Mouse (Mus musculus) intestine, embryonic 14.5 days (tissue): ENCODE results near the gene Polr1e. TPM values are rescaled to one million over a fixed set of nuclear protein-coding genes. Genes with fewer than 3 reads are reported as not detected.
A peak's percentile ranks its signal among the peaks of the same experiment; 100 is the strongest.
"Not testable (repeated sequence)": the region's sequence is repeated elsewhere in the genome, so short reads cannot be mapped to it uniquely, and the experiment has no call there.

ENCODE experiments used
- ATAC-seq: fragments of 200-750 bp; cut with Nextera tagmentation; replicated peaks from 2 replicates; pipeline ENCODE4 v1.8.0; 2017; ENCODE audit warnings: low read depth, moderate number of reproducible peaks, moderate TSS enrichment, moderate library complexity; ENCODE audit not compliant: low FRiP score, low TSS enrichment
- DNase-seq: peaks from one replicate; pipeline ENCODE4 v3.0.0-alpha.2; 2018; ENCODE audit warnings: low spot score
- H3K27ac ChIP-seq: fragments of 300-500 bp; sonication (generic); 2 replicates; pipeline ENCODE4 v1.5.1; 2014; ENCODE audit warnings: low read depth, mild to moderate bottlenecking, control low read depth
- H3K27me3 ChIP-seq: fragments of 300-500 bp; sonication (generic); replicated peaks from 2 replicates; pipeline ENCODE4 v1.6.1; 2014; ENCODE audit warnings: low read length, control low read depth; ENCODE audit not compliant: control insufficient read depth, insufficient read depth
- H3K36me3 ChIP-seq: fragments of 300-500 bp; sonication (generic); 2 replicates; pipeline ENCODE4 v1.6.1; 2014; ENCODE audit warnings: low read length, control low read depth; ENCODE audit not compliant: control insufficient read depth, insufficient read depth
- H3K4me1 ChIP-seq: fragments of 300-500 bp; sonication (generic); replicated peaks from 2 replicates; pipeline ENCODE4 v1.6.1; 2014; ENCODE audit warnings: low read length, control low read depth, mixed read lengths; ENCODE audit not compliant: control insufficient read depth, insufficient read depth
- H3K4me2 ChIP-seq: fragments of 300-500 bp; sonication (generic); 2 replicates; pipeline ENCODE4 v1.6.1; 2014; ENCODE audit warnings: low read length
- H3K4me3 ChIP-seq: fragments of 300-500 bp; sonication (generic); 2 replicates; pipeline ENCODE4 v1.5.1; 2014; ENCODE audit warnings: low read depth, low read length, control low read depth, mixed read lengths
- H3K9ac ChIP-seq: fragments of 300-500 bp; sonication (generic); 2 replicates; pipeline ENCODE4 v1.6.1; 2014; ENCODE audit warnings: mild to moderate bottlenecking, low read length
- H3K9me3 ChIP-seq: fragments of 300-500 bp; sonication (generic); 2 replicates; pipeline ENCODE4 v1.6.1; 2016; ENCODE audit warnings: low read length, control low read depth; ENCODE audit not compliant: control insufficient read depth
- WGBS: fragments of 180-500 bp; shearing (Covaris S2); extraction: QIAGEN DNeasy Blood & Tissue Kit; methylation state at CpG from one replicate; pipeline ENCODE4 v1.1.7; 2014; 5-methylcytosine and 5-hydroxymethylcytosine counted together
- polyA plus RNA-seq: library from polyadenylated mRNA; unstranded; fragments of >200 nt; fragmentation: Nextera tagmentation; extraction: Ambion mirVana; gene quantifications from 2 replicates; pipeline ENCODE4 v1.2.1, GENCODE M21; 2014

Polr1e gene
- polyA plus RNA-seq, 1 experiment from 2014 or later = 44.8 TPM

DNA sequence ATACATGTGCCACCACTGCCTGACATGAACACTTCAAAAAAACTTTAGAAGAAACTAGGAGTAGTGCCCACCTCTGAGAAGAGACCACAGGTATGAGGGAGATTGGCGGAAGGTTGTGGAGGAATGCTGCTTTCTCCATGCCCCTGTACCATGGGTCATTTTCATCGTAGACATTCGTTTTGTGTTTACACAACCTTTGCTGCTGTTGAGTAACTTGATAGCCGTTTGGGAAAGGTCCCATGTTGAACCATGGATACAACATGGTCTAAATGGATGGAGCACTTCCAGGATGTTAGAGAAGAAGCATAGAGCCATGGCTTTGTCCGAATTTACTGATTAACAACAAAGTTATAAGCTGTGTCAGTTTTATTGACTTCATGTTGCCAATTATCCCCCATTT lies 40.2 kb upstream of the Polr1e start:
- no peak overlapping the region for H3K4me3 ChIP-seq
- H3K36me3 ChIP-seq = no peaks in the 10 kb centered on the region
- no peak overlapping the region for H3K4me2 ChIP-seq
- no peak for ATAC-seq
- H3K9me3 ChIP-seq = no peaks in the 10 kb centered on the region
- peaks cover 7% of the 10 kb centered on the region for H3K4me1 ChIP-seq
- 63% methylated on average over 5 of the region's 5 CpGs for WGBS
- H3K27ac ChIP-seq = no peak overlapping the region
- no peak for DNase-seq
- no peak overlapping the region for H3K9ac ChIP-seq
- no peaks in the 10 kb centered on the region for H3K27me3 ChIP-seq

GRCm38 (mm10) chr4:44979794-44980338 lies 38.5 kb upstream of the Polr1e start:
- Histone ChIP-seq H3K4me2 (no peak overlapping the region), H3K4me3 (no peak overlapping the region), H3K9ac (no peak overlapping the region), H3K36me3 (0 out of 2 replicates have a peak, but pooled peaks cover 10% of the 10 kb centered on the region), H3K27me3 (no peaks in the 10 kb centered on the region), H3K4me1 (peaks cover 9% of the 10 kb centered on the region), H3K9me3 (no peaks in the 10 kb centered on the region), H3K27ac (no peak overlapping the region)
- 59% methylated on average over 7 of the region's 7 CpGs for WGBS
- DNase-seq (no peak), ATAC-seq (no peak)

DNA sequence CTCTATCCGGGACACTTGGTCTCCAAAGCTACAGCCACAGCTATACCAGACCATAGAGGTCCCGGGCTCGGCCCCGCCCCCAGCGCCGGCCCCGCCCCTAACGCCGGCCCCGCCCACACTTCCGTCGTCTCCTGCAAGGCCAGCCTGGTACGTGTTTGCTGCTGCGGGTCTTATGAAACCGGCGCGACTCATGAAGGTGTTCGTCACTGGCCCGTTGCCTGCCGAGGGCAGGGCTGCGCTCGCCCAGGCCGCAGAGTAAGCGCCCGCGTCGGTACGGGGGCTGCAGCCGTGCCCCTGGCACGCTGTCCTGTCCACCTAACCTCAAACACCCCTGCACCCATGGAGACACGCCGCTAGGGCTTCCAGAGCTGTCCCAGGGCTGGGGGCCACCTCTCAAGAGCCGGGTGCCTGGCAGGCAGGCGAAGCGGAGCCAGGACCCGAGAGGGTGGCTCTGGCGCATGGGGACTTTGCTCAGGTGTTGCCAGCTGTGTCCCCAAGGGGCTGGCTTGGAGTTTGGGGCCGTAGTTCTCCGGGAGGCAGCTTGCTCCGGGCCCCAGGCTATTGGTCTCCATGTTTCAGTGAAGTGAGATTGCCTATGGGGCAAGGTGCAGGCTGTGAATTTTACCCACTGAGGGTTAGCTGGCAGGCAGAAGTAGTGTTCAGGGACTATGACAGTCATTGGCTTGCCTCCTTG lies 37.0 kb upstream of the Polr1e start, which contains the start of gene Grhpr:
Gene Grhpr (plus strand): TSS at position 116 of the 694 bp plus-strand sequence.
- H3K4me2 ChIP-seq = peak within 1 kb of the TSS; percentile 90
- DNase-seq (peak; percentile 98), ATAC-seq (peak; percentile 92)
- 0 out of 2 replicates have a peak, but pooled peaks cover 11% of the 10 kb centered on the region for H3K36me3 ChIP-seq
- peak within 1 kb of the TSS; percentile 77 for H3K4me3 ChIP-seq
- H3K27me3 ChIP-seq = no peaks in the 10 kb centered on the region
- WGBS = 1% methylated on average over 40 of the region's 40 CpGs
- H3K9ac ChIP-seq = peak within 1 kb of the TSS; percentile 78
- H3K4me1 ChIP-seq = peaks cover 9% of the 10 kb centered on the region
- no peaks in the 10 kb centered on the region for H3K9me3 ChIP-seq
- H3K27ac ChIP-seq = peak within 1 kb of the TSS; percentile 72

DNA sequence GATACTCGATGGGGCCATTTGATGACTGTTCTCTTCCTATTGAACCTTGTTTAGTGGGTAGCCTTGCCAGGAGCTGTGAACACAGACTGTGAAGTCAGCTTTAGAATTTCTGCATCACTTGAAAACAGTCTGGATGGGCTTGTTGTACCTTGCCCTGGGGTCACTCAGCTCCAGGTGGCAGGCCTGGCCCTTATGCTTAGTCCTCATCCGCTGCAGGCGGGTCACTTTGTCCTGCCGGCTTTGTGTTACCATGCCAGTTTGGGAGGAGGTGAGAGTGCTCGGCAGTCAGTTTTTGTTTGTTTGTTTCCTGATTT lies 36.5 kb upstream of the Polr1e start:
- H3K27me3 ChIP-seq = no peaks in the 10 kb centered on the region
- H3K4me1 ChIP-seq = peaks cover 9% of the 10 kb centered on the region
- peak overlapping the region; percentile 78 for H3K9ac ChIP-seq
- H3K4me3 ChIP-seq = peak overlapping the region; percentile 77
- 39% methylated on average over 5 of the region's 5 CpGs for WGBS
- ATAC-seq (no peak), DNase-seq (no peak)
- H3K4me2 ChIP-seq = peak overlapping the region; percentile 90
- H3K9me3 ChIP-seq = no peaks in the 10 kb centered on the region
- H3K27ac ChIP-seq = no peak overlapping the region
- 0 out of 2 replicates have a peak, but pooled peaks cover 11% of the 10 kb centered on the region for H3K36me3 ChIP-seq

DNA sequence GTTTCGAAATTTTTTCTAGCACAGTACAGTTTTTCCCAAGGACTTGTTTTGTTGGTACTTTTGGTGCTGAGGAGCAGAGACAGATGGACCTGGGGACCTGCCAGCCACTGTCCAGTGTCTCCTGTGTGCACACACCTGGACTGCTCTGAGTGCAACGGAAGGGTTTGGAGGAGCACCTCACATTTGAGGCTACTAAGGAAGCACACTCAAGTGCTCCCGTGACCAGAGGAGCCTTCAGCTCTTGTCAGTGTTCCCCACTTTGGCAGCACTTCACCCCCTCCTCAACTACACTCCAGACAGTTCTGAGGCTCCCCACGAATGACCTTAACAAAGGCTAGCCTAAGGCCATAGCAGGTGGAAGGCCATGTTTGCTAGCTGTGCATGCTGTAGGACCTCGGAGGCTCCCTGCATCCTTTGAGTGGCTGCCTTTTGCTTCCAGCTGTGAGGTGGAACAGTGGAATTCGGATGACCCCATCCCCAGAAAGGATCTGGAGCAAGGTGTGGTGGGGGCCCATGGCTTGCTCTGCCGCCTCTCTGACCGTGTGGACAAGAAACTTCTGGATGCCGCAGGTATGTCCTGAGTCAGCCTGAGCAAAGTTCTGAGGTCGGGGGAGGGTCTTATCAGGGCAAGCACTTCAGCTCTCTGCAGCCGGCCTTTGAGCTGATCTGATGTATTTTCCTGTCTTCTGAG lies 35.8 kb upstream of the Polr1e start:
- ATAC-seq (no peak), DNase-seq (no peak)
- Histone ChIP-seq H3K27me3 (no peaks in the 10 kb centered on the region), H3K9ac (no peak overlapping the region), H3K4me3 (no peak overlapping the region), H3K4me2 (peak overlapping the region; percentile 90), H3K36me3 (peaks cover 16% of the 10 kb centered on the region), H3K27ac (no peak overlapping the region), H3K9me3 (no peaks in the 10 kb centered on the region), H3K4me1 (peaks cover 9% of the 10 kb centered on the region)
- 65% methylated on average over 11 of the region's 11 CpGs for WGBS

DNA sequence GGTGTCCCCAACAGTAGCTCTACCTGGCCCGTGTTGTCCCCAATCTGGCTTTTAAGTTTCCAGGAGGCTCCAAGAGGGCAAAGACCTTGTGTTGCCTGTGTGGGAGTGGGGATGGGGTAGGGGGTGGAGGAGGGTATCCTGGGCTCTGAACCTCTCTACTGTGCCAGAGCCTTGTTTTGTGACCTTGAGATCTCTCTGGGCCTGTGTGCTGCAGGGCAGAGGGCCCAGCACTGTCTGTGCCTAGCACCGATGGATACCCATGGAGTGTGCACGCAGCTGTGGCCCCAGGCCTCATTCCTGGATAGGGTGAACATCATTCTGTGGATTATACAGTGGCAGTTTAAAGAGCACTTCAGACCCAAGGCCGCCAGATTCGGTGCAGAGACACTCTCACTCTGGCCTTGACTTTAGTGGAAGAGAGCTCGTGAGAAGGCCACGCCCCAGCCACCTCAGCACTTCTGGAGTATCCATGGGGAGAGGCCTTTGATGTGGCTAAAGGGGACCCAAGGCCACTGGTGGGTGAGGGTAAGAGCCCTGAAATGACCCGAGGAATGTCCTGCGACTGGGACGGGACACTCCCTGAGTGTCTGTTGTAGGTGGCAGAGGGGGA lies 35.1 kb upstream of the Polr1e start:
- no peak overlapping the region for H3K9ac ChIP-seq
- ATAC-seq (no peak), DNase-seq (no peak)
- H3K4me2 ChIP-seq = peak overlapping the region; percentile 24
- WGBS = 69% methylated on average over 10 of the region's 10 CpGs
- no peaks in the 10 kb centered on the region for H3K27me3 ChIP-seq
- H3K9me3 ChIP-seq = no peaks in the 10 kb centered on the region
- peaks cover 9% of the 10 kb centered on the region for H3K4me1 ChIP-seq
- peaks cover 21% of the 10 kb centered on the region for H3K36me3 ChIP-seq
- no peak overlapping the region for H3K27ac ChIP-seq
- H3K4me3 ChIP-seq = no peak overlapping the region

DNA sequence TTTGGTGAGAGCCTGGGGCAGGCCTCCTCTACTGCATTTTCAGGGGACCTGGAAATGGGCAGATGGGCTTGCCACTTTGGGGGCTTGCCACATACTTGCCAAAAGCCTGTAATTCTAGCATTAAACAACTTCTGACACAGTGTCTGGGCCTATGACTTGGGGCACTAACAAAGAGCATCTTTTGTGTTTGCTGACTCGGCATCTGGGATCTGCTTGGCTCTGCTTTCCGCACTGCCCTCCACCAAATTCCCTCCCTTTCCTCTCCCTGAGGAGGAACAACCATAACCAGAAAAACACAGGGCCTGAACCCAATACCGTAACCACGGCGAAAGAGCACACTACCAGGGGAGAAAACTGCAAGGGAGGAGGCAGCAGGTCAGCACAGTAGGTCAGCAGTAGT lies 27.8 kb upstream of the Polr1e start:
- Histone ChIP-seq H3K9me3 (no peaks in the 10 kb centered on the region), H3K36me3 (peaks cover 64% of the 10 kb centered on the region), H3K4me1 (no peaks in the 10 kb centered on the region), H3K4me3 (no peak overlapping the region), H3K4me2 (no peak overlapping the region), H3K9ac (no peak overlapping the region), H3K27ac (no peak overlapping the region), H3K27me3 (no peaks in the 10 kb centered on the region)
- 93% methylated on average over 5 of the region's 5 CpGs for WGBS
- no peak for DNase-seq
- ATAC-seq = no peak

- not testable (repeated sequence) for H3K4me3 ChIP-seq, H3K27me3 ChIP-seq, H3K9me3 ChIP-seq, H3K4me1 ChIP-seq, H3K4me2 ChIP-seq, ATAC-seq, DNase-seq, H3K27ac ChIP-seq, H3K9ac ChIP-seq
- peaks cover 62% of the 10 kb centered on the region for H3K36me3 ChIP-seq
- 94% methylated on average over 11 of the region's 11 CpGs for WGBS
These were observed 26.1 kb upstream of the Polr1e start for GRCm38 (mm10) chr4:44992330-44992729.
